Mouse (Mus musculus) inflammation-experienced regulatory T-cells (primary cell): ENCODE data around the gene Hmg20a. TPM values are rescaled to one million over a fixed set of nuclear protein-coding genes. Genes with fewer than 3 reads are reported as not detected.

Experiments
- polyA plus RNA-seq, 2 experiments: library from polyadenylated mRNA; unstranded; fragments of 100-300 nt; shearing (Covaris generic); gene quantifications; one replicate each; pipeline ENCODE4 v1.2.1; 2017

Hmg20a gene
- polyA plus RNA-seq: 10 to 100 TPM; 56.9 to 60.3 TPM

DNA sequence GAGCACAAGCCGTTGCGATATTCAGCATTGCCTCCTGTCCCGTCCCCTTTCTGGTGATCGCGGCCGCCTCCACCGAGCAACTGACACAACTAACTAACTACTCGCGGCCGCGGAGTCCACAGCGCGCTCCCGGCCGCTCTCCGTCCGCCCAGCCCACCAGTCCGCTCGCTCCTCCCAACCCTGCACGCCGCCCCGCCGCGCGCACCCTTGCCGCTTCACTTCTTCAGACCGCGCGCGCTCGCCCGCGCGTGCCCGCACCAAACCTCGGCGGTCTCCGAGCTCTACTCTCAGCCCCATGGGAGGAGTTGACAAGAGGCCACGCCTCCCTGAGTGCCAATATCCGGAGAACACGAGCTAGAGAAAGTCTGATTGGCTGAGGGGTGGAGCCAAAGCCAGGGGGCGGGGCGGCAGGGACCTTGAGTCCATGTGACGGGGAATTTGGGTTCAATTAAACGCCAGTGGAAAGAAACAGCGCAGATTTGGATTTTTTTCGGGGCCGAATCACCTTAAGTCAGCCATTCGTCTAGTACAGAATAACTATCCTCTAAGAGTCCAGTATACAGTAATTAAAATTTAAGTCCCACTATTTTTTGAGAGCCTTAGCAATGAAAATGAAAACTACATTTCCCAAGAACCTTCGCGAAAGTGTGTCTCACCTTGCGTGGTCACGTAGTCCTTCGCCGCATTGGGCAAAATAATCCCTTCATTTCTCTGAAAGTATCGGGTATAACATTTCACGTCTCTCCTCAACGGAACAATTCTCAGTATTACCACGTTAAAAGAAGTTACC is at the start of gene Hmg20a, which contains the start of gene Peak1:
Gene Hmg20a, plus strand, starts transcription at position 662 of the 790 bp plus-strand sequence.
Gene Peak1, minus strand, starts transcription at position 120 of the 790 bp plus-strand sequence.

Other genes with a start within 250 kb of the Hmg20a start
- gene Peak1, start 542 bp upstream of the Hmg20a start, polyA plus RNA-seq: 10 to 100 TPM; 23.4 to 33.8 TPM